Mouse (Mus musculus) G1E (cell line): ENCODE results near the gene Ampd2. TPM values are rescaled to one million over a fixed set of nuclear protein-coding genes. Genes with fewer than 3 reads are reported as not detected.
A peak's percentile ranks its signal among the peaks of the same experiment; 100 is the strongest.

ENCODE experiments used
- ATAC-seq: 2 replicates; pipeline ENCODE4 v1.8.0; 2016; ENCODE audit warnings: mild to moderate bottlenecking; ENCODE audit not compliant: insufficient number of reproducible peaks, poor library complexity, low FRiP score, severe bottlenecking; ENCODE audit errors: extremely low read depth
- DNase-seq: peaks from one replicate; pipeline ENCODE4 v3.0.0; 2012; ENCODE audit warnings: low spot score
- H3K27me3 ChIP-seq: 2 replicates; pipeline ENCODE4 v1.6.1; 2012; ENCODE audit warnings: mild to moderate bottlenecking, low read length, inconsistent platforms; ENCODE audit not compliant: insufficient read depth
- H3K36me3 ChIP-seq: replicated peaks from 2 replicates; pipeline ENCODE3; 2012; ENCODE audit warnings: mild to moderate bottlenecking, inconsistent platforms
- H3K4me1 ChIP-seq: 2 replicates; pipeline ENCODE4 v1.6.1; 2012; ENCODE audit warnings: low read depth, low read length, inconsistent platforms, mixed read lengths; ENCODE audit not compliant: insufficient read depth
- H3K4me3 ChIP-seq: 2 replicates; pipeline ENCODE4 v1.5.1; 2012; ENCODE audit warnings: low read depth, mild to moderate bottlenecking, inconsistent platforms, low read length, moderate library complexity, mixed read lengths
- H3K9me3 ChIP-seq: replicated peaks from 2 replicates; pipeline ENCODE4 v1.6.1; 2012; ENCODE audit warnings: inconsistent platforms
- CTCF ChIP-seq: IDR thresholded peaks from 2 replicates; pipeline ENCODE4 v1.5.1; 2012; ENCODE audit warnings: low read depth, low read length, inconsistent platforms, mixed read lengths
- GATA1 ChIP-seq: IDR thresholded peaks from 2 replicates; pipeline ENCODE4 v1.6.1; 2012; ENCODE audit warnings: borderline replicate concordance, low read length, inconsistent platforms, mixed read lengths
- GATA2 ChIP-seq: IDR thresholded peaks from 2 replicates; pipeline ENCODE4 v1.6.1; 2012; ENCODE audit warnings: low read depth, low read length, inconsistent platforms, borderline replicate concordance
- POLR2AphosphoS5 ChIP-seq: IDR thresholded peaks from 2 replicates; pipeline ENCODE4 v1.6.1; 2012; ENCODE audit warnings: low read depth, low read length, inconsistent platforms; ENCODE audit not compliant: insufficient replicate concordance
- TAL1 ChIP-seq: conservative IDR thresholded peaks from 2 replicates; pipeline ENCODE4 v1.6.1; 2012; ENCODE audit warnings: low read depth, low read length, inconsistent platforms, mixed read lengths
- polyA plus RNA-seq: library from polyadenylated mRNA; stranded (reverse); fragments of >175 nt; gene quantifications from 2 replicates; pipeline ENCODE4 v1.2.3, GENCODE M21; 2012
- total RNA-seq, 2 experiments: library from RNA; stranded (forward) in 1 of 2; stranded (reverse) in 1 of 2; fragments of 200-1000 nt in 1 of 2; fragments of >200 nt in 1 of 2; fragmentation: Nextera tagmentation in 1 of 2; gene quantifications; 2 replicates each; pipeline ENCODE4 v1.2.3; 2014 to 2017

The Ampd2 gene
- 169 and 188 TPM in 2 replicates for total RNA-seq (2014; fragmentation: Nextera tagmentation)
- 81.6 and 85.9 TPM in 2 replicates for total RNA-seq (2017)
- 380 and 438 TPM in 2 replicates for polyA plus RNA-seq

GRCm38 (mm10) chr3:108086470-108086979 lies at the start of gene Ampd2:
TSS of gene Ampd2 (minus strand) at chr3:108086651.
- H3K36me3 ChIP-seq, result peaks cover 62% of the 10 kb centered on the region
- peak within 1 kb of the TSS; percentile 95 for H3K4me3 ChIP-seq
- DNase-seq (peak; percentile 75), ATAC-seq (peak; percentile 30; the same call in 1 of the 2 replicates)
- H3K4me1 ChIP-seq, result peaks cover 69% of the 10 kb centered on the region
- no peak for TF ChIP-seq GATA2
- TF ChIP-seq CTCF, result no peak
- TF ChIP-seq POLR2AphosphoS5, result no peak
- no peak for TF ChIP-seq GATA1
- no peak for TF ChIP-seq TAL1
- no peaks in the 10 kb centered on the region for H3K9me3 ChIP-seq
- no peaks in the 10 kb centered on the region for H3K27me3 ChIP-seq

GRCm38 (mm10) chr3:108134701-108135100 lies 48.2 kb upstream of the Ampd2 start:
- no peak for DNase-seq
- Histone ChIP-seq H3K4me1 (peaks cover 68% of the 10 kb centered on the region), H3K9me3 (no peaks in the 10 kb centered on the region), H3K27me3 (no peaks in the 10 kb centered on the region), H3K36me3 (peaks cover 67% of the 10 kb centered on the region), H3K4me3 (peak overlapping the region; percentile 24; the same call in 1 of the 2 replicates)
- TF ChIP-seq CTCF, result no peak
- no peak for TF ChIP-seq TAL1
- no peak for TF ChIP-seq GATA2
- TF ChIP-seq GATA1, result no peak
- no peak for TF ChIP-seq POLR2AphosphoS5
- ATAC-seq, result no peak

- no peak for TF ChIP-seq POLR2AphosphoS5
- TF ChIP-seq GATA1, result no peak
- no peak for TF ChIP-seq GATA2
- Histone ChIP-seq H3K36me3 (peaks cover 67% of the 10 kb centered on the region), H3K4me1 (peaks cover 83% of the 10 kb centered on the region), H3K4me3 (no peak overlapping the region), H3K9me3 (no peaks in the 10 kb centered on the region), H3K27me3 (no peaks in the 10 kb centered on the region)
- DNase-seq (no peak), ATAC-seq (no peak)
These were observed 46.0 kb upstream of the Ampd2 start for GRCm38 (mm10) chr3:108132484-108132883.

- DNase-seq (no peak), ATAC-seq (no peak)
- H3K9me3 ChIP-seq, result no peaks in the 10 kb centered on the region
- peaks cover 60% of the 10 kb centered on the region for H3K36me3 ChIP-seq
- TF ChIP-seq CTCF (no peak), GATA1 (no peak), TAL1 (no peak), POLR2AphosphoS5 (no peak), GATA2 (no peak)
- no peak overlapping the region; the same call in 1 of the 2 replicates for H3K4me3 ChIP-seq
- no peaks in the 10 kb centered on the region for H3K27me3 ChIP-seq
- H3K4me1 ChIP-seq, result peaks cover 79% of the 10 kb centered on the region
These were observed 45.4 kb upstream of the Ampd2 start for GRCm38 (mm10) chr3:108131821-108132220.

GRCm38 (mm10) chr3:108131216-108131615 lies 44.8 kb upstream of the Ampd2 start:
- DNase-seq, result no peak
- no peak for ATAC-seq
- TF ChIP-seq POLR2AphosphoS5, result no peak
- no peak for TF ChIP-seq GATA2
- TF ChIP-seq GATA1, result no peak
- TF ChIP-seq CTCF, result no peak
- TF ChIP-seq TAL1, result no peak
- Histone ChIP-seq H3K9me3 (no peaks in the 10 kb centered on the region), H3K36me3 (peaks cover 61% of the 10 kb centered on the region), H3K4me1 (peaks cover 81% of the 10 kb centered on the region), H3K27me3 (no peaks in the 10 kb centered on the region), H3K4me3 (no peak overlapping the region)

DNA sequence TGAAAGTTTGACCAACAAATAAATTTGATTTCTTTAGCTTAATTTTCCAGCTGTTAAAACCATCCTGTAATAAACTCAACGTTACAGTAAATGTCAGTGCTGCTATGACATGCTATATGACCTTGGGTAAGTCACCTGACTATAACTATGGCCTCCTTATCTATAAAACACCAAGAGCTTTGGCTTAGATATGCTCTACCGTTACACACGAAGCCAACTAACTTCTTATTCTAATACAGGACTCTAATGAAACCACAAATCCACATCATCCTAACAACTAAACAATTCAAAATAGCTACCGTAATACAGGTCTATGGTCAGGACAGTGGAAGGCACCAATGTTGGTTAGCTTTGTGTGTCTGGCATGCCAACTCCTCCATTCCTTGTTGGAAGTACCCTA lies 43.4 kb upstream of the Ampd2 start:
- Histone ChIP-seq H3K36me3 (peaks cover 62% of the 10 kb centered on the region), H3K9me3 (no peaks in the 10 kb centered on the region), H3K27me3 (no peaks in the 10 kb centered on the region), H3K4me1 (peaks cover 81% of the 10 kb centered on the region), H3K4me3 (no peak overlapping the region; the same call in 1 of the 2 replicates)
- peak; percentile 70 for ATAC-seq
- no peak for DNase-seq
- no peak for TF ChIP-seq GATA1
- no peak for TF ChIP-seq POLR2AphosphoS5
- TF ChIP-seq GATA2, result no peak
- TF ChIP-seq CTCF, result no peak
- no peak for TF ChIP-seq TAL1

DNA sequence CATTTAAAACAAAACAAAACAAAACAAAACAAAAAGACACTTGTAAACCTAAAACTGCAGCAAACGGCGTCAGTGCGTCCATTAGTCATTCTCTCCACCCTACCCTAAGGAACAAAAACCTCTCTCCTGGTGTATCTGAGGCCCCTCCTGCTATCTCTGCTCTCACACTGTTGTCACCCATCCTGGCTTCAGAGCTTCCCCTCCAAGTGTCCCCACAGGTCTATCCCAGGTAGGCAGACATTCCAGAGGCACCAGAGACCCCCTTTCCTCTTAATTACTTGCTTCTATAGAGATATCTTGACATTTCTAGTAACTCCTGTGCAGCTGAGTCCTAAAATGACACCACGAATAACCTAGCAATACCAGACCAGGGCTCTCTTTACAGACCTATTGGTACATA lies 42.9 kb upstream of the Ampd2 start:
- Histone ChIP-seq H3K27me3 (no peaks in the 10 kb centered on the region), H3K4me1 (peaks cover 81% of the 10 kb centered on the region), H3K4me3 (peak overlapping the region; percentile 45; the same call in 1 of the 2 replicates), H3K9me3 (no peaks in the 10 kb centered on the region), H3K36me3 (peaks cover 64% of the 10 kb centered on the region)
- ATAC-seq, result no peak
- TF ChIP-seq POLR2AphosphoS5, result no peak
- no peak for TF ChIP-seq GATA1
- no peak for TF ChIP-seq TAL1
- no peak for TF ChIP-seq CTCF
- TF ChIP-seq GATA2, result no peak
- DNase-seq, result no peak
